Mouse (Mus musculus) left cerebral cortex, postnatal 14 days (tissue): ENCODE measurements around the gene Tecr. TPM values are rescaled to one million over a fixed set of nuclear protein-coding genes. Genes with fewer than 3 reads are reported as not detected.

ENCODE experiments used
- DNase-seq, 2 experiments: peaks; one replicate each; pipeline ENCODE4 v3.0.0; 2021 to 2022; ENCODE audit warnings: low spot score in 2 of 2, mixed read lengths in 1 of 2
- intact Hi-C: fragments of 180-260 bp; cut with DNase I; formaldehyde crosslinking; loops from one replicate; pipeline ENCODE4 v1.15.1; 2025
- long read RNA-seq, 2 experiments: library from polyadenylated mRNA; stranded (forward); transcript quantifications; one replicate each; pipeline ENCODE4 v2.0.0; 2021
- total RNA-seq, 2 experiments: library from RNA; stranded (reverse); gene quantifications; 2 replicates each; pipeline ENCODE4 v1.2.3; 2021

Tecr gene
- 100 to 1,000 TPM; 587 to 600 TPM for total RNA-seq
- long read RNA-seq, experiment 1, transcript Tecr-203 (12 exons, 1,120 nt): major isoform, 417 of 770 reads
- long read RNA-seq, experiment 1, transcript Tecr-201 (13 exons, 1,158 nt): minor isoform, 270 of 770 reads
- long read RNA-seq, experiment 1, partial matches to known transcripts: 34 of 770 reads
- long read RNA-seq, experiment 1, other reads (novel, unspliced or antisense): 46 of 770 reads
- long read RNA-seq, experiment 2, transcript Tecr-203 (12 exons, 1,120 nt): major isoform, 291 of 528 reads
- long read RNA-seq, experiment 2, transcript Tecr-201 (13 exons, 1,158 nt): minor isoform, 168 of 528 reads
- long read RNA-seq, experiment 2, partial matches to known transcripts: 29 of 528 reads
- long read RNA-seq, experiment 2, other reads (novel, unspliced or antisense): 38 of 528 reads

GRCm38 (mm10) chr8:83607661-83608397 is at the start of gene Tecr, which contains the start of gene Dnajb1:
Gene Tecr, minus strand, starts transcription at chr8:83607971.
Gene Dnajb1, plus strand, starts transcription at chr8:83608193.
- intact Hi-C loops: no loop called here
- DNase-seq: peak; percentile 99

- no peak for DNase-seq
- intact Hi-C loops: no loop called here
Measured at GRCm38 (mm10) chr8:83656484-83657246, 48.9 kb upstream of the Tecr start.

- intact Hi-C loops: no loop called here
- no peak for DNase-seq
Measured at GRCm38 (mm10) chr8:83656043-83656442, 48.3 kb upstream of the Tecr start.

GRCm38 (mm10) chr8:83654725-83655124 is 47.0 kb upstream of the Tecr start:
- intact Hi-C loops: no loop called here
- DNase-seq: no peak

- no peak for DNase-seq
- intact Hi-C loops: no loop called here
Measured at GRCm38 (mm10) chr8:83653662-83654017, 45.9 kb upstream of the Tecr start.

- peak in 1 of 2 experiments; percentile 22 for DNase-seq
Measured at GRCm38 (mm10) chr8:83652744-83653661, 45.2 kb upstream of the Tecr start.

GRCm38 (mm10) chr8:83652030-83652743 is 44.4 kb upstream of the Tecr start, which contains the start of gene Gipc1:
Gene Gipc1, plus strand, starts transcription at chr8:83652677.
- intact Hi-C loops: no loop called here
- DNase-seq: peak; percentile 96 to 98

More at GRCm38 (mm10) chr8:83652744-83653661, 45.2 kb upstream of the Tecr start:
- intact Hi-C loops: no loop called here

GRCm38 (mm10) chr8:83649699-83650098 is 41.9 kb upstream of the Tecr start:
- DNase-seq: peak in 1 of 2 experiments; percentile 24
- intact Hi-C loops: no loop called here

GRCm38 (mm10) chr8:83648031-83648430 is 40.3 kb upstream of the Tecr start:
- no peak for DNase-seq
- intact Hi-C loops: no loop called here

GRCm38 (mm10) chr8:83647511-83647910 is 39.7 kb upstream of the Tecr start:
- no peak for DNase-seq
- intact Hi-C loops: no loop called here

- no peak for DNase-seq
- intact Hi-C loops: no loop called here
Measured at GRCm38 (mm10) chr8:83639649-83640048, 31.9 kb upstream of the Tecr start.

- intact Hi-C loops: no loop called here
Measured at GRCm38 (mm10) chr8:83638856-83639255, 31.1 kb upstream of the Tecr start.

GRCm38 (mm10) chr8:83632083-83632707 is 24.4 kb upstream of the Tecr start:
- DNase-seq: no peak
- intact Hi-C loops: no loop called here

More at GRCm38 (mm10) chr8:83638856-83639255, 31.1 kb upstream of the Tecr start:
- DNase-seq: no peak

GRCm38 (mm10) chr8:83625676-83626299 is 18.0 kb upstream of the Tecr start:
- DNase-seq: no peak
- intact Hi-C loops: no loop called here

GRCm38 (mm10) chr8:83624739-83625138 is 17.0 kb upstream of the Tecr start:
- intact Hi-C loops: no loop called here
- DNase-seq: peak in 1 of 2 experiments; percentile 46

GRCm38 (mm10) chr8:83623549-83623948 is 15.8 kb upstream of the Tecr start:
- no peak for DNase-seq
- intact Hi-C loops: no loop called here

- intact Hi-C loops: no loop called here
- DNase-seq: peak; percentile 93 to 95
Measured at GRCm38 (mm10) chr8:83622389-83622989, 14.7 kb upstream of the Tecr start.
